Mouse (Mus musculus) ovary, postnatal 14 days (tissue): ENCODE data around the gene Egfr.

Source experiments
- DNase-seq: peaks from one replicate; pipeline ENCODE4 v3.0.0; 2022; ENCODE audit warnings: low spot score

Gene Egfr

GRCm38 (mm10) chr11:16951761-16952010 is 199.7 kb downstream of the Egfr start:
- no peak for DNase-seq

GRCm38 (mm10) chr11:16956115-16956862 is 204.3 kb downstream of the Egfr start:
- DNase-seq: no peak

- DNase-seq: no peak
Measured at GRCm38 (mm10) chr11:16957030-16957429, 205.0 kb downstream of the Egfr start.

- no peak for DNase-seq
Measured at GRCm38 (mm10) chr11:16958520-16958919, 206.5 kb downstream of the Egfr start.
